ENCODE assay signal across 8 mouse cellular contexts in the genomic region with DNA sequence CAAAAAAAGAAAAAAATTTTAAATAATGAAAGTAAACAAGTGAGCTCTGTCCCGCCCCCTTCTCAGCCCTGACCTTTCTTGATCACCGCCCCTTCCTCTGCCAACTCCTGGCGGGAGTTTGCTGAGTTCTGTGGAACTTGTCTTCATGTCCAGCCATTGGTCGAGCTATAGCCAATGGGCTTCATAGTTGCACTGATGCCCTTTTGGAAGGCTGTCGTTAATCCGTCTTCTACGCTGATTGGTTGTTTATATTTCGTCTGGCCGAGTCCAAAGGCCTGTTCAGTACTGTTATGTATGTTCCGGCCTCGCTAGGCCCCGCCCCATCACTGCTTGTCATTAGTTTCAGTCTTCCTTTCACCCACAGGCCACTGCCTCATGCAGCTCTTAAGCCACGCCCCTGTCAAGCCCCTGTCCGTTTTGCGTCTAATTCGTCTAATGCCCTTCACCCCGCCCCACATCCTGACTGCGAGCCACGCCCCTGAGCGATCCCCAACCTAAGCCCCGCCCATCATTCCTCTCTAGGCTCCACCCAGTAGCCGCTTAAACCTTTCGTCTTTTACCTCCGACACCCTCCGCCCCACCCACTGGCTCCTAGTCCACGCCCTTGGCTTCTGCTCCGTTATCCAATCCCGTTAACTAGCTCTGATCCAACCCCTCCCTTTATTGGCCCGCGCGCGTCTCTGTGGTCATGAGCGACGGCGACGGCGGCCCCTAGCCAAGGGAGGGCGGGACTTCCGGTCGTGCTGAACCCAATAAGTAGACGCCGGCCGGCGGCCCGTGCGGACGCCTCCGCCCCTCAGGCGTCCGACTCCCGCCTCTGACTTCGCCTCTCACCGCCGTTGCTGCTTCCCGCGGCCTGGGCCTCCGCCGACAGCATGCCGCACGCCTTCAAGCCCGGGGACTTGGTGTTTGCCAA. TPM values are rescaled to one million over a fixed set of nuclear protein-coding genes. Genes with fewer than 3 reads are reported as not detected.
DNase-seq lines count a peak whose midpoint lies in the region; ATAC-seq and TF ChIP-seq lines count a peak whose summit lies in the region.

Hdgfl2 (plus strand) TSS at position 755 of the 916 bp plus-strand sequence.

- TF ChIP-seq POLR2A in bone marrow macrophage, adult 2 months (IDR thresholded peaks at IDR 0.05; ENCODE audit: borderline replicate concordance, low read depth, low read length) = peak; percentile 89
- peak; percentile 98 for TF ChIP-seq POLR2A in embryonic fibroblast, embryonic 13.5 days (IDR thresholded peaks at IDR 0.05; ENCODE audit: low read depth, low read length)

- peak within 1 kb of the TSS; percentile 77 for H3K4me3 ChIP-seq in bone marrow macrophage, adult 2 months (ENCODE audit: insufficient read depth, low read length)
- peak within 1 kb of the TSS; percentile 99 for H3K4me3 ChIP-seq in embryonic fibroblast, embryonic 13.5 days (ENCODE audit: insufficient read depth, low read length)
- H3K4me3 ChIP-seq in kidney, embryonic 14.5 days (ENCODE audit: low read length) = peak within 1 kb of the TSS; percentile 90
- peak within 1 kb of the TSS; percentile 85 for H3K4me3 ChIP-seq in limb, embryonic 15.5 days

- ATAC-seq in kidney, embryonic 14.5 days (ENCODE audit: low FRiP score, low TSS enrichment) = peak; percentile 93
- peak; percentile 96 for ATAC-seq in limb, embryonic 15.5 days (ENCODE audit: insufficient number of reproducible peaks, low FRiP score, low TSS enrichment, low read depth)

- DNase-seq in A20 (ENCODE audit: low read depth, low spot score) = peak; percentile 100
- DNase-seq in heart, adult 9 months (ENCODE audit: low spot score in 2 of 2) = peak; percentile 100
- peak; percentile 99 to 100 for DNase-seq in monocyte, adult 2 months (ENCODE audit: low read depth in 1 of 2, low spot score in 2 of 2)
- peak; percentile 100 for DNase-seq in spleen, postnatal 36 days (ENCODE audit: low spot score in 2 of 2)

- under 1% methylated on average over 61 of the region's 61 CpGs for WGBS in kidney, embryonic 14.5 days
- WGBS in limb, embryonic 15.5 days = under 1% methylated on average over 61 of the region's 61 CpGs

- no peak for TF ChIP-seq CTCF in bone marrow macrophage, adult 2 months (IDR thresholded peaks at IDR 0.05; ENCODE audit: low read depth, low read length)
- TF ChIP-seq CTCF in embryonic fibroblast, embryonic 13.5 days (IDR thresholded peaks at IDR 0.05; ENCODE audit: borderline replicate concordance, insufficient read depth, low read length) = no peak

- H3K36me3 ChIP-seq in kidney, embryonic 14.5 days (ENCODE audit: control insufficient read depth, insufficient read depth, low read length) = peaks cover 10% of the 10 kb centered on the region; the same call in 1 of the 2 replicates
- peaks cover 21% of the 10 kb centered on the region for H3K36me3 ChIP-seq in limb, embryonic 15.5 days

- peak within 1 kb of the TSS; percentile 85 for H3K9ac ChIP-seq in kidney, embryonic 14.5 days (ENCODE audit: low read depth, low read length)
- H3K9ac ChIP-seq in limb, embryonic 15.5 days = peak within 1 kb of the TSS; percentile 94

- H3K27me3 ChIP-seq in kidney, embryonic 14.5 days (ENCODE audit: control insufficient read depth, insufficient read depth, low read length) = no peaks in the 10 kb centered on the region
- no peaks in the 10 kb centered on the region for H3K27me3 ChIP-seq in limb, embryonic 15.5 days

- no peaks in the 10 kb centered on the region for H3K9me3 ChIP-seq in kidney, embryonic 14.5 days (ENCODE audit: control insufficient read depth, low read length)
- H3K9me3 ChIP-seq in limb, embryonic 15.5 days = no peaks in the 10 kb centered on the region

- H3K4me2 ChIP-seq in kidney, embryonic 14.5 days (replicated peaks; ENCODE audit: low read depth, low read length) = peak within 1 kb of the TSS; percentile 97
- peak within 1 kb of the TSS; percentile 96 for H3K4me2 ChIP-seq in limb, embryonic 15.5 days

- H3K27ac ChIP-seq in bone marrow macrophage, adult 2 months (ENCODE audit: insufficient read depth, low read depth, low read length) = peak within 1 kb of the TSS; percentile 41
- no peak within 1 kb of the TSS for H3K27ac ChIP-seq in embryonic fibroblast, embryonic 13.5 days (ENCODE audit: insufficient read depth, low read length)
- H3K27ac ChIP-seq in kidney, embryonic 14.5 days (ENCODE audit: low read depth, low read length) = no peak within 1 kb of the TSS
- H3K27ac ChIP-seq in limb, embryonic 15.5 days = peak within 1 kb of the TSS; percentile 74

- peaks cover 23% of the 10 kb centered on the region for H3K4me1 ChIP-seq in bone marrow macrophage, adult 2 months (ENCODE audit: control insufficient read depth, insufficient read depth, low read length)
- H3K4me1 ChIP-seq in embryonic fibroblast, embryonic 13.5 days (ENCODE audit: control insufficient read depth, insufficient read depth, low read length) = no peaks in the 10 kb centered on the region; the same call in 1 of the 2 replicates
- H3K4me1 ChIP-seq in kidney, embryonic 14.5 days (ENCODE audit: control insufficient read depth, insufficient read depth, low read length) = peaks cover 22% of the 10 kb centered on the region
- peaks cover 34% of the 10 kb centered on the region for H3K4me1 ChIP-seq in limb, embryonic 15.5 days

RNA-seq across cellular contexts. Expression of gene Hdgfl2, which starts in this region (rescaled TPM):
- polyA plus RNA-seq in bone marrow macrophage, adult 2 months (2012; ENCODE audit: insufficient read depth, insufficient read length, missing spikeins) = 33.0 and 41.1 TPM in 2 replicates
- 55.0 and 57.9 TPM in 2 replicates for polyA plus RNA-seq in embryonic fibroblast, embryonic 13.5 days (2011; ENCODE audit: insufficient read length, low read depth, missing spikeins)
- 85.1 and 118 TPM in 2 replicates for polyA plus RNA-seq in kidney, embryonic 14.5 days (2014; fragmentation: Nextera tagmentation; extraction: Ambion mirVana)
- polyA plus RNA-seq in limb, embryonic 15.5 days (2015; fragmentation: Nextera tagmentation; extraction: Ambion mirVana) = 103 and 106 TPM in 2 replicates

Comparison
In these comparisons a context has a peak if more than half of its experiments do, and no peak if none do; other contexts are left out.
1. H3K27ac ChIP-seq: peak in bone marrow macrophage, adult 2 months (single experiment) and limb, embryonic 15.5 days (single experiment); none in embryonic fibroblast, embryonic 13.5 days (single experiment) and kidney, embryonic 14.5 days (single experiment).
2. Peak in every context shown above with its lines, with median percentiles within 50 percentile points of each other: DNase-seq and H3K4me3 ChIP-seq.